Mouse (Mus musculus) left cerebral cortex, postnatal 25 days (tissue): ENCODE measurements around the gene Tjap1. TPM values are rescaled to one million over a fixed set of nuclear protein-coding genes. Genes with fewer than 3 reads are reported as not detected.
A peak's percentile ranks its signal among the peaks of the same experiment; 100 is the strongest.

Experiments used
- DNase-seq, 2 experiments: peaks; one replicate each; pipeline ENCODE4 v3.0.0; 2022; ENCODE audit warnings: low spot score in 2 of 2, mixed read lengths in 1 of 2
- intact Hi-C: fragments of 180-260 bp; cut with DNase I; formaldehyde crosslinking; loops from one replicate; pipeline ENCODE4 v1.15.1; 2025
- total RNA-seq, 2 experiments: library from RNA; stranded (reverse); gene quantifications; 2 replicates each; pipeline ENCODE4 v1.2.3; 2021

The Tjap1 gene
- total RNA-seq, 2 experiments from 2014 or later: 43.9 to 44.9 TPM

GRCm38 (mm10) chr17:46285407-46285806 lies 2.6 kb upstream of the Tjap1 start:
- intact Hi-C loops: no loop called here
- DNase-seq: no peak

DNA sequence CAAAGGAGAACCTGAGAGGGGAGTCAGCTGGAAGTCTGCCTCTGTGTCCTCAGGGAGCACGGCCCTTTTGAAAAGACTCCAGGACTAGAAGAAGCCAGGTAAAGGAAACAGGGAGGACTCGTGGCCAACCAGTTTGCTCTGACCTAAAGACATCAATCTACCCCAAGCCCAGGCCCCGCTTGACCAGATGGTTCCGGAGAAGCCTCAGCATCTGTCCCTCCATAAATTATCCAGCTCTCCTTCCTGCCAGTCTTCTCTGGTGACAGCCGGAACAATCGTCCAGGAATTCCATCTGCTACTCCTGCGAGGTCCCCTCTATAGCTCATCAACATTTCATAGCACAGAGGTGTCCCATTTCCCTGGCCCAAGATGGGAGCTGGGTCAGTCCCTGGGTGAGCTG lies 1.8 kb upstream of the Tjap1 start:
- DNase-seq: no peak
- intact Hi-C loops: no loop called here

GRCm38 (mm10) chr17:46283911-46284310 lies 1.1 kb upstream of the Tjap1 start:
- intact Hi-C loops: loop anchor here (2.0 kb wide), 1 partner anchor 13 kb away; the partner anchor contains the start of gene Dlk2
- DNase-seq: no peak

DNA sequence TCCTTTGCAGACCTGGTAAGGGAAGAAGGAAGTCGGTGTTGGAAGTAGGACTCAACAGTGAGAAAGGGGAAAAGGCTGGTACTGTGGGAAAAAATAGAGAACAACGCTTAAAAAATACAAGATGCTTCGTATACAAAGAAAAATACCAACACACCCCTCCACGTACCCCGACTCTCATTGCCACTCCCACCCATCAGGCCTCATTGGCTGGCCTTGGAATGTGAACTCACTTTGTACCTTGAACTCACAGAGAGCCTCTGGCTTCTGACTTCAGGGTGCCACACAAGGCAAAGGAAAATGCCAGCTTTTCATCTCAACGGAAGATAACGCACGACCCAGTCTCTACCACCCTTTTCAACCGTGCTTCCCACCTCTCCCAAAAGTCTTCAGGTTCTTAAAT lies 314 bp upstream of the Tjap1 start:
- no peak for DNase-seq
- intact Hi-C loops: loop anchor here (2.0 kb wide), 1 partner anchor 14 kb away; the partner anchor contains the start of gene Dlk2

- intact Hi-C loops: no loop called here
- DNase-seq: no peak
Observed at GRCm38 (mm10) chr17:46278011-46278765, 4.6 kb downstream of the Tjap1 start.

DNA sequence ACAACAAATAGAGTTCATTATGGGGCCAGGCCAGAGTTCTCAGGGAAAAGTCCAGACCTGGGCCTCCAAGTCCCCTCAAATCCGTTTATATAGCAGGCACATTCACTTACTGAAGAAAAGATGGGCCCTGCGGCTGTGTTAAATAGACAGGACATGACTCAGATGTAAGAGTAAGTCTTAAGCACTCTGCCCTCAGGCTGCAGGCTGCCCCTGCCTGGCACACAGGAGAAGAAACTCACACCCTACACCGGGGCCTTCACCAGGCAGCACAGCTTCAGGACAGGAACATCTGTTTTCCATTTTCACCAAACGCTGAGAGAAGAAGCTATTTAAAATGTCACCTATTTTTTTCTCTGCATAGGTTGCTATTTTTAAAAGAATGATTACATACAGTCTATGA lies 5.2 kb downstream of the Tjap1 start:
- no peak for DNase-seq
- intact Hi-C loops: no loop called here

GRCm38 (mm10) chr17:46275506-46275905 lies 7.3 kb downstream of the Tjap1 start:
- no peak for DNase-seq
- intact Hi-C loops: loop anchor here (2.0 kb wide), 1 partner anchor 21 kb away; the partner anchor contains the start of gene Dlk2

DNA sequence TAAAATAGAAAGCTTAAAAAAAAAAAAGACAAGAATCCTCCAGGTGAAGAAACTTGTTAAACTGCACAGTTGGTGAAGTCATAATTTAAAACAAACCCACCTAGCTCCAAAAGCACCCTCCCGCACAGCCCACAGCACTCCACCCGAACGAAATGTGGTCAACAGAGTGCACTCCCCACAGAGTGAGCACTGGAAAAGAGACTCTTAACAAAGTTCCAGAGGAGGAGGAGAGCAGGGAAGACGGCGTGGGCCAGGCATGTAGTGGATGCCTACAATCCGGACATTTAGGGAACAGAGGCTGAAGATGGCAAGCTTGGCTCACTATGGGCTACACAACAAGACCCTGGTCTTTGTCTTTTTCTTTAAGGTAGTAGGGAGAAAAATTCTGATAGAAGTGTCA lies 7.8 kb downstream of the Tjap1 start:
- intact Hi-C loops: loop anchor here (2.0 kb wide), 1 partner anchor 22 kb away; the partner anchor contains the start of gene Dlk2
- DNase-seq: no peak

GRCm38 (mm10) chr17:46274465-46274864 lies 8.4 kb downstream of the Tjap1 start:
- DNase-seq: no peak
- intact Hi-C loops: loop anchor here (2.0 to 5.0 kb wide), 2 partner anchors 22 to 108 kb away; partner anchors contain the start of genes Dlk2 and Zfp318

- intact Hi-C loops: loop anchor here (2.0 to 5.0 kb wide), 2 partner anchors 23 to 108 kb away; partner anchors contain the start of genes Dlk2 and Zfp318
- DNase-seq: peak; percentile 35 to 88
Observed at GRCm38 (mm10) chr17:46273803-46274236, 9.0 kb downstream of the Tjap1 start.

DNA sequence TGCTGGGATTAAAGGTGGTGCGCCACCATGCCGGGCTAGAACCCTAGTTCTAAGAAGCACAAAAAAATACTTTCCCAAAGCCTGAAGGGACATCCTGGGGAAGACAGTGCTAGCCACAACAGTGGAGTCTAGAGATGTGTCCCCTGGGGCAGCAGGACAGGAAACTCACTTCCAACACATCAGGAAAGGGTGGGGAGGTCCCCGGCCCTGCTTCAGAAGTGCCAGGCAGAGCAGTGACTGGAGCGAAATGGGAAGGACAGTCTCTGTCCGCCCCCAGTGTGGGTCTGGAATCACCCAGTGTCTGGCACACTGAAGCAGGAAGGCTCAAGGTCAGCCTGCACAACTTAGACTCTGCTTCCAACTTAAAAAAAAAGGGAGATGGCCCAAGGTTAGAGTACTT lies 10.2 kb downstream of the Tjap1 start:
- no peak for DNase-seq
- intact Hi-C loops: loop anchor here (5.0 kb wide), 1 partner anchor 110 kb away; the partner anchor contains the start of gene Zfp318

GRCm38 (mm10) chr17:46272058-46272457 lies 10.8 kb downstream of the Tjap1 start:
- intact Hi-C loops: loop anchor here (5.0 kb wide), 1 partner anchor 110 kb away; the partner anchor contains the start of gene Zfp318
- DNase-seq: peak in 1 of 2 experiments; percentile 40

GRCm38 (mm10) chr17:46269771-46270534 lies 12.9 kb downstream of the Tjap1 start:
- DNase-seq: no peak
- intact Hi-C loops: loop anchor here (5.0 kb wide), 2 partner anchors 112 to 122 kb away; partner anchors contain the start of gene Zfp318

GRCm38 (mm10) chr17:46268026-46268720 lies 14.7 kb downstream of the Tjap1 start:
- intact Hi-C loops: loop anchor here (5.0 kb wide), 1 partner anchor 124 kb away; no protein-coding TSS in a partner anchor
- DNase-seq: no peak

- no peak for DNase-seq
- intact Hi-C loops: loop anchor here (5.0 kb wide), 1 partner anchor 125 kb away; no protein-coding TSS in a partner anchor
Observed at GRCm38 (mm10) chr17:46267511-46267910, 15.3 kb downstream of the Tjap1 start.

DNA sequence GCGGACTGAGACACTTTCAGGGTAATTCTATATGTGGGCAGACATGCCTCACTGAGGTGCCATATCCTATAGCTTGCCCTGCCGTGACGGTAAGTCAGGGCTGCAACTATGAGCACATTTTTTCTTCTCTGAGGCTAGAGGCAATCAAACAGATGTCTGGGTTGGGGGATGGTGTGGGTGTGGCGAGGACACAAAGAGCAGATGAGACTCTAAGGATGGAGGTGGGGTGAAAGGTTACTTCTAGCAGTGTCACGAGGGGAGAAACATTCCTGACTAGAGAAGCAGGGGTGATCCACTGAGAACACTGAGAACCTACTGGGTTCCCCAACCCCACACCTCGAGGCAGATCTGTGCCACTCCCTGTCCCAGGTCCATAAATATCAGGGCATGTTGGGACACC lies 15.8 kb downstream of the Tjap1 start:
- intact Hi-C loops: loop anchor here (1.0 to 5.0 kb wide), 2 partner anchors 31 to 125 kb away; no protein-coding TSS in a partner anchor

GRCm38 (mm10) chr17:46265918-46266618 lies 16.8 kb downstream of the Tjap1 start:
- intact Hi-C loops: loop anchor here (1.0 to 5.0 kb wide), 2 partner anchors 32 to 126 kb away; no protein-coding TSS in a partner anchor

More for the DNA sequence above, 15.8 kb downstream of the Tjap1 start:
- DNase-seq: no peak

GRCm38 (mm10) chr17:46265502-46265901 lies 17.3 kb downstream of the Tjap1 start:
- DNase-seq: no peak
- intact Hi-C loops: loop anchor here (5.0 kb wide), 1 partner anchor 127 kb away; no protein-coding TSS in a partner anchor

More at GRCm38 (mm10) chr17:46265918-46266618, 16.8 kb downstream of the Tjap1 start:
- peak; percentile 82 to 90 for DNase-seq
